Mouse (Mus musculus): ENCODE results near the gene Dnm1l. TPM values are rescaled to one million over a fixed set of nuclear protein-coding genes. Genes with fewer than 3 reads are reported as not detected.
"Not testable (repeated sequence)": the region's sequence is repeated elsewhere in the genome, so short reads cannot be mapped to it uniquely, and the experiment has no call there.

The Dnm1l gene
- total RNA-seq (2014; fragmentation: Nextera tagmentation) (68.8 and 83.9 TPM in 2 replicates), total RNA-seq (2017) (61.6 and 73.5 TPM in 2 replicates)

GRCm38 (mm10) chr16:16358481-16359100 lies at the start of gene Dnm1l:
Dnm1l (minus strand) TSS chr16:16358959.
- ATAC-seq (replicated peaks; ENCODE audit: poor library complexity, severe bottlenecking): peak; percentile 99

- ATAC-seq (replicated peaks; ENCODE audit: poor library complexity, severe bottlenecking): not testable (repeated sequence)
Measured at GRCm38 (mm10) chr16:16367217-16367616, 8.5 kb upstream of the Dnm1l start.

- not testable (repeated sequence) for ATAC-seq (replicated peaks; ENCODE audit: poor library complexity, severe bottlenecking)
Measured at GRCm38 (mm10) chr16:16359101-16359482, 333 bp upstream of the Dnm1l start.

- no peak for ATAC-seq (replicated peaks; ENCODE audit: poor library complexity, severe bottlenecking)
Measured at GRCm38 (mm10) chr16:16357908-16358307, 851 bp downstream of the Dnm1l start.

- ATAC-seq (replicated peaks; ENCODE audit: poor library complexity, severe bottlenecking): no peak
Measured at GRCm38 (mm10) chr16:16346420-16346819, 12.3 kb downstream of the Dnm1l start.

- ATAC-seq (replicated peaks; ENCODE audit: poor library complexity, severe bottlenecking): no peak
Measured at GRCm38 (mm10) chr16:16325775-16326336, 32.9 kb downstream of the Dnm1l start.

- ATAC-seq (replicated peaks; ENCODE audit: poor library complexity, severe bottlenecking): no peak
Measured at GRCm38 (mm10) chr16:16311319-16311718, 47.4 kb downstream of the Dnm1l start.

GRCm38 (mm10) chr16:16303888-16304287 lies 54.9 kb downstream of the Dnm1l start:
- no peak for ATAC-seq (replicated peaks; ENCODE audit: poor library complexity, severe bottlenecking)

- peak; percentile 40 for ATAC-seq (replicated peaks; ENCODE audit: poor library complexity, severe bottlenecking)
Measured at GRCm38 (mm10) chr16:16303138-16303827, 55.5 kb downstream of the Dnm1l start.

- ATAC-seq (replicated peaks; ENCODE audit: poor library complexity, severe bottlenecking): peak; percentile 88
Measured at GRCm38 (mm10) chr16:16302369-16303137, 56.2 kb downstream of the Dnm1l start, which contains the start of gene Yars2. Yars2 (plus strand) TSS chr16:16302965.

GRCm38 (mm10) chr16:16273752-16274151 lies 85.0 kb downstream of the Dnm1l start:
- ATAC-seq (replicated peaks; ENCODE audit: poor library complexity, severe bottlenecking): no peak

GRCm38 (mm10) chr16:16272978-16273377 lies 85.8 kb downstream of the Dnm1l start:
- no peak for ATAC-seq (replicated peaks; ENCODE audit: poor library complexity, severe bottlenecking)

- ATAC-seq (replicated peaks; ENCODE audit: poor library complexity, severe bottlenecking): no peak
Measured at GRCm38 (mm10) chr16:16262436-16262835, 96.3 kb downstream of the Dnm1l start.

Other genes starting within 250 kb of the Dnm1l start
- not detected in 2 replicates for gene Pkp2, start 145.6 kb downstream of the Dnm1l start, total RNA-seq (2014; fragmentation: Nextera tagmentation)
- 0.13 TPM in 1 of 2 replicates, not detected in the other for gene Pkp2, start 145.6 kb downstream of the Dnm1l start, total RNA-seq (2017)
- gene Yars2, start 56.0 kb downstream of the Dnm1l start, total RNA-seq (2014; fragmentation: Nextera tagmentation): 34.0 and 41.9 TPM in 2 replicates
- gene Yars2, start 56.0 kb downstream of the Dnm1l start, total RNA-seq (2017): 28.5 TPM in 2 replicates
- gene Fgd4, start 241.6 kb upstream of the Dnm1l start, total RNA-seq (2014; fragmentation: Nextera tagmentation): 18.9 and 26.8 TPM in 2 replicates
- 36.9 and 38.8 TPM in 2 replicates for gene Fgd4, start 241.6 kb upstream of the Dnm1l start, total RNA-seq (2017)